Comparison of ENCODE assay signal across 9 mouse cellular contexts in genomic region chr11:106387791-106388216, GRCm38 (mm10). TPM values are rescaled to one million over a fixed set of nuclear protein-coding genes. Genes with fewer than 3 reads are reported as not detected.
A peak's percentile ranks its signal among the peaks of the same experiment; 100 is the strongest.
DNase-seq lines count a peak whose midpoint lies in the region; ATAC-seq and TF ChIP-seq lines count a peak whose summit lies in the region.
"Had no signal": no experiment of that assay in that cellular context is flagged by ENCODE, and none has a peak within 500 bp of the region (broad histone marks: within the 10 kb centered on the region; RNA-seq: fewer than 3 reads in every experiment).

Gene Icam2 (minus strand): TSS chr11:106388075.

- no peak within 1 kb of the TSS for H3K27ac ChIP-seq in hindbrain, embryonic 10.5 days
- no peak within 1 kb of the TSS for H3K27ac ChIP-seq in hindbrain, postnatal 0 days
- no peak within 1 kb of the TSS for H3K27ac ChIP-seq in embryonic facial prominence, embryonic 10.5 days (replicated peaks)
- H3K27ac ChIP-seq in hindbrain, embryonic 11.5 days (ENCODE audit: low read depth, low read length) = no peak within 1 kb of the TSS
- H3K27ac ChIP-seq in stomach, embryonic 14.5 days (ENCODE audit: low read length) = no peak within 1 kb of the TSS

- no peak for DNase-seq in hindbrain, embryonic 10.5 days (ENCODE audit: low spot score)
- DNase-seq in hindbrain, postnatal 0 days (ENCODE audit: low spot score) = no peak
- no peak for DNase-seq in embryonic facial prominence, embryonic 10.5 days (ENCODE audit: low spot score)
- no peak for DNase-seq in hindbrain, embryonic 11.5 days (ENCODE audit: low spot score)
- DNase-seq in lung, postnatal 10 days = peak; percentile 57
- DNase-seq in right cerebral cortex, postnatal 4 days = no peak
- DNase-seq in c-Kit-positive CD71-positive TER-119-positive erythroid progenitor cells, embryonic 14.5 days (ENCODE audit: low spot score) = no peak

- no peaks in the 10 kb centered on the region for H3K27me3 ChIP-seq in hindbrain, embryonic 10.5 days (ENCODE audit: insufficient read depth, poor library complexity, severe bottlenecking)
- no peaks in the 10 kb centered on the region for H3K27me3 ChIP-seq in hindbrain, postnatal 0 days (ENCODE audit: insufficient read depth, low read length)
- no peaks in the 10 kb centered on the region for H3K27me3 ChIP-seq in embryonic facial prominence, embryonic 10.5 days (replicated peaks; ENCODE audit: low read depth, poor library complexity, severe bottlenecking)
- no peaks in the 10 kb centered on the region for H3K27me3 ChIP-seq in hindbrain, embryonic 11.5 days (ENCODE audit: control insufficient read depth, insufficient read depth, low read length)
- H3K27me3 ChIP-seq in stomach, embryonic 14.5 days (ENCODE audit: control insufficient read depth, insufficient read depth, low read length) = no peaks in the 10 kb centered on the region

- H3K9me3 ChIP-seq in hindbrain, embryonic 10.5 days = no peaks in the 10 kb centered on the region
- H3K9me3 ChIP-seq in hindbrain, postnatal 0 days (ENCODE audit: low read length) = no peaks in the 10 kb centered on the region
- H3K9me3 ChIP-seq in embryonic facial prominence, embryonic 10.5 days = no peaks in the 10 kb centered on the region
- H3K9me3 ChIP-seq in hindbrain, embryonic 11.5 days (ENCODE audit: control insufficient read depth, low read length) = no peaks in the 10 kb centered on the region
- no peaks in the 10 kb centered on the region for H3K9me3 ChIP-seq in stomach, embryonic 14.5 days (ENCODE audit: control insufficient read depth, low read depth, low read length)

- no peak within 1 kb of the TSS for H3K9ac ChIP-seq in hindbrain, postnatal 0 days (replicated peaks; ENCODE audit: low read length)
- no peak within 1 kb of the TSS for H3K9ac ChIP-seq in hindbrain, embryonic 11.5 days (ENCODE audit: low read depth, low read length)
- no peak within 1 kb of the TSS for H3K9ac ChIP-seq in stomach, embryonic 14.5 days (replicated peaks; ENCODE audit: low read depth, low read length)

- H3K4me2 ChIP-seq in hindbrain, postnatal 0 days (ENCODE audit: low read depth, low read length) = no peak within 1 kb of the TSS
- H3K4me2 ChIP-seq in hindbrain, embryonic 11.5 days (replicated peaks; ENCODE audit: low read depth, low read length) = no peak within 1 kb of the TSS
- H3K4me2 ChIP-seq in stomach, embryonic 14.5 days (replicated peaks; ENCODE audit: low read depth, low read length) = no peak within 1 kb of the TSS

- no peak within 1 kb of the TSS for H3K4me3 ChIP-seq in hindbrain, embryonic 10.5 days
- no peak within 1 kb of the TSS for H3K4me3 ChIP-seq in hindbrain, postnatal 0 days (ENCODE audit: low read length)
- H3K4me3 ChIP-seq in embryonic facial prominence, embryonic 10.5 days = no peak within 1 kb of the TSS
- no peak within 1 kb of the TSS for H3K4me3 ChIP-seq in hindbrain, embryonic 11.5 days (ENCODE audit: low read depth, low read length)
- no peak within 1 kb of the TSS for H3K4me3 ChIP-seq in stomach, embryonic 14.5 days (ENCODE audit: low read depth, low read length)

- no peak for TF ChIP-seq CTCF in hindbrain, postnatal 0 days (IDR thresholded peaks at IDR 0.05; ENCODE audit: low read depth)

- no peak for ATAC-seq in hindbrain, postnatal 0 days
- ATAC-seq in hindbrain, embryonic 11.5 days (ENCODE audit: low FRiP score) = no peak
- ATAC-seq in stomach, embryonic 14.5 days (ENCODE audit: insufficient number of reproducible peaks, insufficient read depth, low FRiP score, low read depth) = no peak
- ATAC-seq: Patski had no signal

- peaks cover 7% of the 10 kb centered on the region; the same call in 1 of the 2 replicates for H3K4me1 ChIP-seq in hindbrain, embryonic 10.5 days (replicated peaks)
- no peaks in the 10 kb centered on the region for H3K4me1 ChIP-seq in hindbrain, postnatal 0 days (ENCODE audit: insufficient read depth, low read length)
- H3K4me1 ChIP-seq in embryonic facial prominence, embryonic 10.5 days = peaks cover 18% of the 10 kb centered on the region
- H3K4me1 ChIP-seq in hindbrain, embryonic 11.5 days (replicated peaks; ENCODE audit: control insufficient read depth, insufficient read depth, low read length) = no peaks in the 10 kb centered on the region
- H3K4me1 ChIP-seq in stomach, embryonic 14.5 days (ENCODE audit: control insufficient read depth, insufficient read depth, low read length) = no peaks in the 10 kb centered on the region

- WGBS in hindbrain, embryonic 10.5 days = 74% methylated on average over 6 of the region's 6 CpGs
- 79% methylated on average over 6 of the region's 6 CpGs for WGBS in hindbrain, postnatal 0 days
- WGBS in embryonic facial prominence, embryonic 10.5 days = 81% methylated on average over 6 of the region's 6 CpGs
- 89% methylated on average over 6 of the region's 6 CpGs for WGBS in hindbrain, embryonic 11.5 days
- WGBS in stomach, embryonic 14.5 days = 64% methylated on average over 6 of the region's 6 CpGs

- H3K36me3 ChIP-seq in hindbrain, embryonic 10.5 days = no peaks in the 10 kb centered on the region
- no peaks in the 10 kb centered on the region for H3K36me3 ChIP-seq in hindbrain, postnatal 0 days (ENCODE audit: insufficient read depth, low read length)
- no peaks in the 10 kb centered on the region for H3K36me3 ChIP-seq in embryonic facial prominence, embryonic 10.5 days (replicated peaks)
- H3K36me3 ChIP-seq in hindbrain, embryonic 11.5 days (ENCODE audit: control insufficient read depth, insufficient read depth, low read length) = no peaks in the 10 kb centered on the region
- H3K36me3 ChIP-seq in stomach, embryonic 14.5 days (ENCODE audit: control insufficient read depth, insufficient read depth, low read length) = no peaks in the 10 kb centered on the region

RNA-seq across cellular contexts. Expression of gene Icam2, which starts in this region (rescaled TPM):
- 16.9 and 17.2 TPM in 2 replicates for polyA plus RNA-seq in hindbrain, embryonic 10.5 days (2016; fragmentation: Nextera tagmentation; extraction: Ambion mirVana)
- total RNA-seq in hindbrain, postnatal 0 days (2014; rRNA removed) = 3.8 and 11.4 TPM in 2 replicates
- 8.4 TPM in 2 replicates for polyA plus RNA-seq in hindbrain, postnatal 0 days (2015; fragmentation: Nextera tagmentation; extraction: Ambion mirVana)
- polyA plus RNA-seq in embryonic facial prominence, embryonic 10.5 days (2016; fragmentation: Nextera tagmentation; extraction: Ambion mirVana) = 16.9 and 20.6 TPM in 2 replicates
- 17.0 and 19.1 TPM in 2 replicates for polyA plus RNA-seq in hindbrain, embryonic 11.5 days (2014; fragmentation: Nextera tagmentation; extraction: Ambion mirVana)
- 43.3 and 43.4 TPM in 2 replicates for polyA plus RNA-seq in stomach, embryonic 14.5 days (2014; fragmentation: Nextera tagmentation; extraction: Ambion mirVana)
- polyA plus RNA-seq: Patski had no signal
